Mouse (Mus musculus): Measurements from ENCODE around the gene Mab21l1. TPM values are rescaled to one million over a fixed set of nuclear protein-coding genes. Genes with fewer than 3 reads are reported as not detected.

Mab21l1 gene
- polyA plus RNA-seq, 1 experiment from 2014 or later = 167 TPM

GRCm38 (mm10) chr3:55828481-55829256, 46.4 kb downstream of the Mab21l1 start:
- 42% methylated on average over 10 of the region's 10 CpGs for WGBS
- no peak overlapping the region for H3K4me2 ChIP-seq
- peaks cover 18% of the 10 kb centered on the region for H3K4me1 ChIP-seq (replicated peaks)
- no peaks in the 10 kb centered on the region for H3K36me3 ChIP-seq
- H3K9me3 ChIP-seq = no peaks in the 10 kb centered on the region
- peak overlapping the region; percentile 70 for H3K27ac ChIP-seq
- no peak overlapping the region for H3K9ac ChIP-seq
- no peaks in the 10 kb centered on the region for H3K27me3 ChIP-seq
- ATAC-seq (ENCODE audit: low FRiP score) = no peak
- H3K4me3 ChIP-seq = no peak overlapping the region

DNA sequence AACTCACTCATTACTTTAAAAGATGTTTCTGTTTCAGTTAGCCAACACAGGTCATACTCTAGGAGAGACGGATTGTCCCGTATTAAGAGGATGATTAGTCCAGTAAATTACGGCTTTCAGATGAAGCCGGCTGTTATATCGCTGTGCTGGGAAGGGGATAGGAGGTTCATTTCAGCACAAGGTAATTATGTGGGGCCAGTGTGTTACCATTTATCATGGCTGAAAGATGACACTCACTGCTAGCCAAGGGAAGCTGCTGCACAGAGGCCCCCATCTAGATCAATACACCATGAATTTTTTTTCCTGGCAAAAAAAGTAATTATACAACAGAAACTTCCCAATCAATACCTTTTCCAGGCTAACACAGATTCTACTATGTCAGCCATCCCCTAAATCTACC, 47.9 kb downstream of the Mab21l1 start:
- no peak overlapping the region for H3K4me3 ChIP-seq
- H3K36me3 ChIP-seq = no peaks in the 10 kb centered on the region
- H3K4me1 ChIP-seq (replicated peaks) = peaks cover 16% of the 10 kb centered on the region
- WGBS = 42% methylated on average over 5 of the region's 5 CpGs
- ATAC-seq (ENCODE audit: low FRiP score) = peak; percentile 35; the same call in 1 of the 2 replicates
- peak overlapping the region; percentile 52; the same call in 1 of the 2 replicates for H3K27ac ChIP-seq
- no peak overlapping the region for H3K9ac ChIP-seq
- no peaks in the 10 kb centered on the region for H3K9me3 ChIP-seq
- H3K27me3 ChIP-seq = no peaks in the 10 kb centered on the region
- no peak overlapping the region for H3K4me2 ChIP-seq
